Mouse (Mus musculus) neural tube, embryonic 12.5 days (tissue): Measurements from ENCODE around the gene Sgk2. TPM values are rescaled to one million over a fixed set of nuclear protein-coding genes. Genes with fewer than 3 reads are reported as not detected.
A peak's percentile ranks its signal among the peaks of the same experiment; 100 is the strongest.
"Not testable (repeated sequence)": the region's sequence is repeated elsewhere in the genome, so short reads cannot be mapped to it uniquely, and the experiment has no call there.

Experiments
- ATAC-seq: fragments of 200-750 bp; cut with Nextera tagmentation; 2 replicates; pipeline ENCODE4 v1.8.0; 2017; ENCODE audit warnings: low read depth, mild to moderate bottlenecking, moderate TSS enrichment, moderate library complexity; ENCODE audit not compliant: low FRiP score
- H3K27ac ChIP-seq: fragments of 300-500 bp; sonication (generic); 2 replicates; pipeline ENCODE4 v1.5.1; 2016
- H3K27me3 ChIP-seq: fragments of 300-500 bp; sonication (generic); replicated peaks from 2 replicates; pipeline ENCODE4 v1.6.1; 2016; ENCODE audit warnings: mild to moderate bottlenecking
- H3K36me3 ChIP-seq: fragments of 300-500 bp; sonication (generic); 2 replicates; pipeline ENCODE4 v1.6.1; 2016; ENCODE audit warnings: mild to moderate bottlenecking
- H3K4me1 ChIP-seq: fragments of 300-500 bp; sonication (generic); 2 replicates; pipeline ENCODE4 v1.6.1; 2016
- H3K4me2 ChIP-seq: fragments of 300-500 bp; sonication (generic); replicated peaks from 2 replicates; pipeline ENCODE4 v1.6.1; 2016; ENCODE audit warnings: mild to moderate bottlenecking
- H3K4me3 ChIP-seq: fragments of 300-500 bp; sonication (generic); 2 replicates; pipeline ENCODE4 v1.5.1; 2016
- H3K9ac ChIP-seq: fragments of 300-500 bp; sonication (generic); 2 replicates; pipeline ENCODE4 v1.6.1; 2016; ENCODE audit warnings: mild to moderate bottlenecking
- H3K9me3 ChIP-seq: fragments of 300-500 bp; sonication (generic); 2 replicates; pipeline ENCODE4 v1.6.1; 2016; ENCODE audit warnings: mild to moderate bottlenecking
- WGBS: fragments of 180-500 bp; shearing (Covaris S2); methylation state at CpG from one replicate; pipeline ENCODE4 v1.1.7; 2016; 5-methylcytosine and 5-hydroxymethylcytosine counted together
- polyA plus RNA-seq: library from polyadenylated mRNA; unstranded; fragments of >200 nt; fragmentation: Nextera tagmentation; extraction: Ambion mirVana; gene quantifications from 2 replicates; pipeline ENCODE4 v1.2.1, GENCODE M21; 2016

Gene Sgk2
- polyA plus RNA-seq, 1 experiment from 2014 or later: not detected

GRCm38 (mm10) chr2:163051691-163052090 lies 64.6 kb downstream of the Sgk2 start:
- no peak for ATAC-seq
- Histone ChIP-seq H3K36me3 (peaks cover 6% of the 10 kb centered on the region), H3K27me3 (no peaks in the 10 kb centered on the region), H3K4me2 (no peak overlapping the region), H3K9me3 (no peaks in the 10 kb centered on the region), H3K27ac (no peak overlapping the region), H3K4me1 (peaks cover 17% of the 10 kb centered on the region), H3K4me3 (no peak overlapping the region), H3K9ac (no peak overlapping the region)
- 70% methylated on average over 1 of the region's 1 CpGs for WGBS

GRCm38 (mm10) chr2:163052101-163052500 lies 65.0 kb downstream of the Sgk2 start:
- no peak overlapping the region for H3K27ac ChIP-seq
- no peaks in the 10 kb centered on the region for H3K9me3 ChIP-seq
- no peak overlapping the region for H3K4me3 ChIP-seq
- no peak for ATAC-seq
- no peak overlapping the region for H3K9ac ChIP-seq
- no peak overlapping the region for H3K4me2 ChIP-seq
- WGBS: 36% methylated on average over 4 of the region's 4 CpGs
- H3K36me3 ChIP-seq: peaks cover 1% of the 10 kb centered on the region
- peaks cover 17% of the 10 kb centered on the region for H3K4me1 ChIP-seq
- H3K27me3 ChIP-seq: no peaks in the 10 kb centered on the region

GRCm38 (mm10) chr2:163052826-163053225 lies 65.7 kb downstream of the Sgk2 start:
- Histone ChIP-seq H3K9ac (no peak overlapping the region), H3K4me1 (peaks cover 17% of the 10 kb centered on the region), H3K27me3 (no peaks in the 10 kb centered on the region), H3K36me3 (no peaks in the 10 kb centered on the region), H3K9me3 (no peaks in the 10 kb centered on the region), H3K4me2 (no peak overlapping the region), H3K27ac (no peak overlapping the region), H3K4me3 (no peak overlapping the region)
- 72% methylated on average over 4 of the region's 4 CpGs for WGBS
- ATAC-seq: no peak

GRCm38 (mm10) chr2:163054335-163054840 lies 67.3 kb downstream of the Sgk2 start, which contains the start of gene Mybl2:
Gene Mybl2, plus strand, starts transcription at chr2:163054687.
- peak; percentile 99 for ATAC-seq
- Histone ChIP-seq H3K36me3 (no peaks in the 10 kb centered on the region), H3K4me2 (peak within 1 kb of the TSS; percentile 100), H3K4me3 (peak within 1 kb of the TSS; percentile 64), H3K27ac (no peak within 1 kb of the TSS), H3K27me3 (no peaks in the 10 kb centered on the region), H3K9ac (peak within 1 kb of the TSS; percentile 68), H3K9me3 (no peaks in the 10 kb centered on the region), H3K4me1 (peaks cover 17% of the 10 kb centered on the region)
- WGBS: under 1% methylated on average over 48 of the region's 48 CpGs

- peak overlapping the region; percentile 100 for H3K4me2 ChIP-seq
- WGBS: under 1% methylated on average over 36 of the region's 38 CpGs
- H3K36me3 ChIP-seq: no peaks in the 10 kb centered on the region
- no peaks in the 10 kb centered on the region for H3K27me3 ChIP-seq
- no peaks in the 10 kb centered on the region for H3K9me3 ChIP-seq
- ATAC-seq: peak; percentile 61
- H3K9ac ChIP-seq: peak overlapping the region; percentile 68
- peaks cover 17% of the 10 kb centered on the region for H3K4me1 ChIP-seq
- H3K27ac ChIP-seq: no peak overlapping the region
- peak overlapping the region; percentile 64 for H3K4me3 ChIP-seq
Measured at GRCm38 (mm10) chr2:163054891-163055494, 67.9 kb downstream of the Sgk2 start.

- peak overlapping the region; percentile 64 for H3K4me3 ChIP-seq
- H3K27ac ChIP-seq: no peak overlapping the region
- H3K9ac ChIP-seq: peak overlapping the region; percentile 68; the same call in 1 of the 2 replicates
- peaks cover 17% of the 10 kb centered on the region for H3K4me1 ChIP-seq
- H3K4me2 ChIP-seq: peak overlapping the region; percentile 100
- H3K9me3 ChIP-seq: no peaks in the 10 kb centered on the region
- no peaks in the 10 kb centered on the region for H3K27me3 ChIP-seq
- H3K36me3 ChIP-seq: no peaks in the 10 kb centered on the region
- WGBS: 40% methylated on average over 5 of the region's 5 CpGs
- no peak for ATAC-seq
Measured at GRCm38 (mm10) chr2:163055715-163056114, 68.6 kb downstream of the Sgk2 start.

GRCm38 (mm10) chr2:163056584-163056983 lies 69.5 kb downstream of the Sgk2 start:
- Histone ChIP-seq H3K9ac (no peak overlapping the region), H3K9me3 (no peaks in the 10 kb centered on the region), H3K4me3 (no peak overlapping the region), H3K36me3 (no peaks in the 10 kb centered on the region), H3K4me2 (no peak overlapping the region), H3K27ac (no peak overlapping the region), H3K27me3 (no peaks in the 10 kb centered on the region), H3K4me1 (peaks cover 17% of the 10 kb centered on the region)
- ATAC-seq: no peak
- 93% methylated on average over 9 of the region's 9 CpGs for WGBS

GRCm38 (mm10) chr2:163058981-163059380 lies 71.9 kb downstream of the Sgk2 start:
- not testable (repeated sequence) for H3K27me3 ChIP-seq, H3K36me3 ChIP-seq, H3K4me2 ChIP-seq, H3K27ac ChIP-seq, H3K9me3 ChIP-seq, H3K9ac ChIP-seq, ATAC-seq, H3K4me3 ChIP-seq
- H3K4me1 ChIP-seq: peaks cover 17% of the 10 kb centered on the region
- 89% methylated on average over 7 of the region's 7 CpGs for WGBS

- Histone ChIP-seq H3K27me3 (no peaks in the 10 kb centered on the region), H3K4me3 (no peak overlapping the region), H3K4me2 (no peak overlapping the region), H3K4me1 (peaks cover 6% of the 10 kb centered on the region), H3K9me3 (no peaks in the 10 kb centered on the region), H3K9ac (no peak overlapping the region), H3K27ac (no peak overlapping the region), H3K36me3 (peaks cover 8% of the 10 kb centered on the region; the same call in 1 of the 2 replicates)
- no peak for ATAC-seq
- 87% methylated on average over 6 of the region's 6 CpGs for WGBS
Measured at GRCm38 (mm10) chr2:163060630-163061029, 73.5 kb downstream of the Sgk2 start.

- peaks cover 8% of the 10 kb centered on the region; the same call in 1 of the 2 replicates for H3K36me3 ChIP-seq
- no peak overlapping the region for H3K4me2 ChIP-seq
- no peak overlapping the region for H3K27ac ChIP-seq
- no peak overlapping the region for H3K9ac ChIP-seq
- no peaks in the 10 kb centered on the region for H3K9me3 ChIP-seq
- 81% methylated on average over 8 of the region's 8 CpGs for WGBS
- no peaks in the 10 kb centered on the region for H3K27me3 ChIP-seq
- H3K4me3 ChIP-seq: no peak overlapping the region
- no peaks in the 10 kb centered on the region for H3K4me1 ChIP-seq
- no peak for ATAC-seq
Measured at GRCm38 (mm10) chr2:163061203-163062118, 74.3 kb downstream of the Sgk2 start.

GRCm38 (mm10) chr2:163062119-163062508 lies 75.0 kb downstream of the Sgk2 start:
- no peak overlapping the region for H3K4me3 ChIP-seq
- 50% methylated on average over 6 of the region's 6 CpGs for WGBS
- no peaks in the 10 kb centered on the region for H3K27me3 ChIP-seq
- H3K4me1 ChIP-seq: no peaks in the 10 kb centered on the region
- H3K27ac ChIP-seq: no peak overlapping the region
- H3K9ac ChIP-seq: no peak overlapping the region
- no peaks in the 10 kb centered on the region for H3K9me3 ChIP-seq
- H3K36me3 ChIP-seq: peaks cover 8% of the 10 kb centered on the region; the same call in 1 of the 2 replicates
- H3K4me2 ChIP-seq: no peak overlapping the region
- ATAC-seq: no peak
